Mouse (Mus musculus): ENCODE results near the gene Csf2.

DNA sequence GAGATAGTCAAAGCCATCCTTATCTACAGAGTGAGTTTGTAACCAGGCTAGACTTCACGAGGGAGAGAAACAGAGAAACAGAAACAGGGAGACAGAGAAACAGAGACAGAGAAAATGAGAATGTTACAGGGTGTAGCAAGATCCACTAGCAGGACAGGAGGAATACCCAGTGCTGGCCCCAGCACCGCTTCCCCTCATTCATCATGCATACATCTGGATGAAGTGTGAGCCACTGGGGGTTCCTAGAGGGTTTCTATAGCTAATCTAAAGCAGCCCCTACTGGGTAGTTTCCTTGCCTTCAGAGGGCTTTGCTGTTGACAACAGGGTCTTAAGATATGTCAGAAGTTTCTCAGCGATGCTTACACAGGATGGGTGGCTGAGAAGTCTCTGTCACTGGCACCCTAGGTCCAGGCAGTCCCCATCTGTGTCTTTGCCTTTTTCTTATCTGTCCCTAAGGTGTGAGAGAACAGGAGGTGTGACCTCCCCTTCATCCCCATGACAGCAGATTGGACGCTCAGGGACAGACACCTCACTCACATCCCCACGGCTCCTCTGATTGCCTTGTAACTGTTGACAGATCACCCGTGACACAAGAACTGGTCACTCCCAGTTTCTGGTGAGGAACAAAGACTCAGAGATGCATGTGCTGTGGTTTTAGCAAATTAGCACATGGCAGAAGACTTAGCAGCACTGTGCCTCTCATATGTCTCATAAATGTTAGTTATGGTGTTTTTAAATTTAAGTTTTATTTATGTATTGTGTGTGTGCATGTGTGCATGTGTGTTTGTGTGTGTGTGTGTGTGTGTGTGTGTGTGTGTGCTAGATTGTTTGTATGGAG is 29.3 kb downstream of the Csf2 start:
- peak; percentile 89 for TF ChIP-seq BHLHE40 (IDR thresholded peaks at IDR 0.05; ENCODE audit: low read depth, low read length)
- TF ChIP-seq POLR2A (IDR thresholded peaks at IDR 0.05; ENCODE audit: low read depth, low read length): no peak
- peak; percentile 31; the same call in 1 of the 2 replicates for TF ChIP-seq SIN3A (IDR thresholded peaks at IDR 0.05; ENCODE audit: low read length)
- no peak for TF ChIP-seq CTCF (conservative IDR thresholded peaks at IDR 0.05 in 1 of 2, IDR thresholded peaks at IDR 0.05 in 1 of 2; ENCODE audit: low read depth in 2 of 2, low read length in 2 of 2)
- TF ChIP-seq CHD1 (IDR thresholded peaks at IDR 0.05; ENCODE audit: low read depth, low read length): 0 out of 2 replicates have a peak, but pooled peaks have one; percentile 23
- no peak for TF ChIP-seq USF1 (IDR thresholded peaks at IDR 0.05; ENCODE audit: low read depth, low read length)
